Mouse (Mus musculus) myocyte (in vitro differentiated cells): Measurements from ENCODE around the gene Pou2f2.

Experiments
- MAX ChIP-seq: IDR thresholded peaks from one replicate; pipeline ENCODE4 v1.6.1; 2011; ENCODE audit warnings: low read depth, mild to moderate bottlenecking, control low read depth
- MYOD1 ChIP-seq, 3 experiments: IDR thresholded peaks; one replicate each; pipeline ENCODE4 v1.6.1; 2011; ENCODE audit warnings: control low read depth in 2 of 3, low read depth in 2 of 3, mild to moderate bottlenecking in 2 of 3, moderate library complexity in 1 of 3; ENCODE audit not compliant: insufficient read length in 2 of 3, control insufficient read depth in 1 of 3
- POLR2A ChIP-seq: IDR thresholded peaks from one replicate; pipeline ENCODE4 v1.6.1; 2011; ENCODE audit warnings: low read depth, mild to moderate bottlenecking, control low read depth, moderate library complexity; ENCODE audit not compliant: insufficient read length
- TCF3 ChIP-seq: IDR thresholded peaks from one replicate; pipeline ENCODE4 v1.6.1; 2011; ENCODE audit warnings: low read depth, control low read depth; ENCODE audit not compliant: insufficient read length
- USF1 ChIP-seq: IDR thresholded peaks from one replicate; pipeline ENCODE4 v1.6.1; 2011; ENCODE audit warnings: low read depth, mild to moderate bottlenecking, control low read depth, moderate library complexity

DNA sequence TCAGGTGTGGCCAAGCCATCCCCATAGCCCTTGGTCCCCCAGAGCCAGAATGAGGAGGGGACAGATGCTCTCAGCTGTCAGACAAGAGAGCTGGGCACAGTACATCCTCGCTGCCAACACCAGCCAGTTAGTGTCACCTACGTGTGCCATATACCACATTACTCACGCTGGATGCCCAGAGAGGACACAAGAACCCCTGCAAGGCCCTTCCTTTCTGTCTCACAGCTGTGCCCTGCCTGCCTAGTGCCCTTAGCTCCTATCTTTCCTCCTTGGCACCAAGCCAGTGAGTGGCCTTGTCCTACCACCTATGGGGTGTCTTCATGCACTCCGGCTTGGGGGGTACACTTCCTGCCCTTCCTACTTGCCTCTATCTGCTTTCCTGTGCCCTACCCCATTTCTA, 24.9 kb downstream of the Pou2f2 start:
- TF ChIP-seq POLR2A = no peak
- TF ChIP-seq MAX = no peak
- no peak for TF ChIP-seq USF1
- no peak for TF ChIP-seq TCF3
- no peak for TF ChIP-seq MYOD1 (IDR thresholded peaks at IDR 0.05; ENCODE audit: control insufficient read depth in 1 of 3, insufficient read length in 2 of 3, low read depth in 2 of 3)
